Mouse (Mus musculus) liver, embryonic 14.5 days (tissue): ENCODE results near the gene Il17rd. TPM values are rescaled to one million over a fixed set of nuclear protein-coding genes. Genes with fewer than 3 reads are reported as not detected.

Experiments
- ATAC-seq: fragments of 200-750 bp; cut with Nextera tagmentation; 2 replicates; pipeline ENCODE4 v1.8.0; 2017; ENCODE audit warnings: moderate number of reproducible peaks, mild to moderate bottlenecking, moderate library complexity; ENCODE audit not compliant: insufficient read depth
- DNase-seq, 3 experiments: peaks; one replicate each; pipeline ENCODE4 v3.0.0-alpha.2; 2012 to 2013; ENCODE audit warnings: low read depth in 3 of 3, low spot score in 3 of 3
- H3K27ac ChIP-seq: fragments of 300-500 bp; sonication (generic); 2 replicates; pipeline ENCODE4 v1.5.1; 2014; ENCODE audit warnings: moderate library complexity, mild to moderate bottlenecking, control low read depth, inconsistent platforms
- H3K27me3 ChIP-seq: fragments of 300-500 bp; sonication (generic); 2 replicates; pipeline ENCODE4 v1.6.1; 2014; ENCODE audit warnings: mild to moderate bottlenecking, low read length, moderate library complexity; ENCODE audit not compliant: control insufficient read depth, insufficient read depth
- H3K36me3 ChIP-seq: fragments of 300-500 bp; sonication (generic); replicated peaks from 2 replicates; pipeline ENCODE4 v1.6.1; 2014; ENCODE audit warnings: low read depth; ENCODE audit not compliant: control insufficient read depth, insufficient read depth
- H3K4me1 ChIP-seq, 2 experiments: fragments of 200-500 bp in 1 of 2; fragments of 300-500 bp in 1 of 2; sonication (generic) in 1 of 2; replicated peaks; 2 replicates each; pipeline ENCODE4 v1.6.1; 2012 to 2014; ENCODE audit warnings: antibody characterized with exemption in 1 of 2, inconsistent platforms in 1 of 2, low read length in 1 of 2; ENCODE audit not compliant: control insufficient read depth in 2 of 2, insufficient read depth in 2 of 2
- H3K4me2 ChIP-seq: fragments of 300-500 bp; sonication (generic); 2 replicates; pipeline ENCODE4 v1.6.1; 2014; ENCODE audit warnings: low read depth, mild to moderate bottlenecking, control low read depth, moderate library complexity
- H3K4me3 ChIP-seq, 2 experiments: fragments of 200-500 bp in 1 of 2; fragments of 300-500 bp in 1 of 2; sonication (generic) in 1 of 2; 2 replicates each; pipeline ENCODE4 v1.5.1; 2012 to 2014; ENCODE audit warnings: low read depth in 2 of 2, low read length in 2 of 2, mild to moderate bottlenecking in 2 of 2, control low read depth in 1 of 2, inconsistent platforms in 1 of 2, moderate library complexity in 1 of 2; ENCODE audit not compliant: insufficient read depth in 1 of 2
- H3K9ac ChIP-seq: fragments of 300-500 bp; sonication (generic); replicated peaks from 2 replicates; pipeline ENCODE4 v1.6.1; 2014; ENCODE audit warnings: mild to moderate bottlenecking, control low read depth, moderate library complexity
- H3K9me3 ChIP-seq: fragments of 300-500 bp; sonication (generic); 2 replicates; pipeline ENCODE4 v1.6.1; 2016; ENCODE audit warnings: low read length, mixed read lengths; ENCODE audit not compliant: control insufficient read depth
- CTCF ChIP-seq: IDR thresholded peaks from 2 replicates; pipeline ENCODE4 v1.5.1; 2016; ENCODE audit warnings: antibody characterized with exemption, low read depth, control low read depth
- EP300 ChIP-seq: IDR thresholded peaks from 2 replicates; pipeline ENCODE4 v1.6.1; 2016; ENCODE audit warnings: antibody characterized with exemption, low read depth
- WGBS: fragments of 180-500 bp; shearing (Covaris S2); extraction: QIAGEN DNeasy Blood & Tissue Kit; methylation state at CpG from one replicate; pipeline ENCODE4 v1.1.7; 2014; ENCODE audit not compliant: insufficient replicate concordance; 5-methylcytosine and 5-hydroxymethylcytosine counted together
- polyA plus RNA-seq, 2 experiments: library from polyadenylated mRNA; depleted of rRNA in 1 of 2; stranded (reverse) in 1 of 2; unstranded in 1 of 2; fragments of >200 nt; fragmentation: Nextera tagmentation in 1 of 2; extraction: Ambion mirVana in 1 of 2; gene quantifications; 2 replicates each; pipeline versions ENCODE4 v1.2.1 to v1.2.3; 2012 to 2014

Gene Il17rd
- polyA plus RNA-seq, 2 experiments = 0.03 to 0.09 TPM

GRCm38 (mm10) chr14:27130031-27130430 is 91.3 kb downstream of the Il17rd start:
- H3K4me2 ChIP-seq = no peak overlapping the region
- H3K27ac ChIP-seq = no peak overlapping the region
- H3K4me1 ChIP-seq = no peaks in the 10 kb centered on the region
- DNase-seq (no peak), ATAC-seq (no peak)
- H3K9me3 ChIP-seq = no peaks in the 10 kb centered on the region
- WGBS = 74% methylated on average over 3 of the region's 3 CpGs
- H3K36me3 ChIP-seq = no peaks in the 10 kb centered on the region
- no peak overlapping the region for H3K9ac ChIP-seq
- H3K4me3 ChIP-seq = no peak overlapping the region
- no peak for TF ChIP-seq EP300
- no peaks in the 10 kb centered on the region for H3K27me3 ChIP-seq

GRCm38 (mm10) chr14:27130676-27131075 is 91.9 kb downstream of the Il17rd start:
- ATAC-seq (no peak), DNase-seq (no peak)
- TF ChIP-seq EP300 (no peak), CTCF (no peak)
- no peaks in the 10 kb centered on the region for H3K9me3 ChIP-seq
- H3K36me3 ChIP-seq = no peaks in the 10 kb centered on the region
- H3K27me3 ChIP-seq = no peaks in the 10 kb centered on the region
- no peak overlapping the region for H3K27ac ChIP-seq
- 36% methylated on average over 1 of the region's 1 CpGs for WGBS
- H3K4me3 ChIP-seq = no peak overlapping the region
- no peaks in the 10 kb centered on the region for H3K4me1 ChIP-seq
- no peak overlapping the region for H3K9ac ChIP-seq
- H3K4me2 ChIP-seq = no peak overlapping the region

GRCm38 (mm10) chr14:27131521-27131920 is 92.8 kb downstream of the Il17rd start:
- no peaks in the 10 kb centered on the region for H3K36me3 ChIP-seq
- no peak overlapping the region for H3K4me3 ChIP-seq
- ATAC-seq = no peak
- 41% methylated on average over 1 of the region's 1 CpGs for WGBS
- H3K4me1 ChIP-seq = no peaks in the 10 kb centered on the region
- no peak overlapping the region for H3K9ac ChIP-seq
- no peak for DNase-seq
- H3K9me3 ChIP-seq = no peaks in the 10 kb centered on the region
- no peak overlapping the region for H3K27ac ChIP-seq
- no peaks in the 10 kb centered on the region for H3K27me3 ChIP-seq
- no peak overlapping the region for H3K4me2 ChIP-seq
- no peak for TF ChIP-seq EP300
- no peak for TF ChIP-seq CTCF

GRCm38 (mm10) chr14:27138891-27139290 is 100.2 kb downstream of the Il17rd start:
- H3K27ac ChIP-seq = no peak overlapping the region
- ATAC-seq (no peak), DNase-seq (no peak)
- no peaks in the 10 kb centered on the region for H3K36me3 ChIP-seq
- TF ChIP-seq CTCF (no peak), EP300 (no peak)
- H3K4me2 ChIP-seq = no peak overlapping the region
- WGBS = 71% methylated on average over 9 of the region's 9 CpGs
- H3K4me3 ChIP-seq = no peak overlapping the region
- H3K9ac ChIP-seq = no peak overlapping the region
- no peaks in the 10 kb centered on the region for H3K9me3 ChIP-seq
- H3K27me3 ChIP-seq = no peaks in the 10 kb centered on the region
- no peaks in the 10 kb centered on the region for H3K4me1 ChIP-seq

- H3K27me3 ChIP-seq = no peaks in the 10 kb centered on the region
- H3K4me1 ChIP-seq = no peaks in the 10 kb centered on the region
- DNase-seq = no peak
- no peak overlapping the region for H3K4me2 ChIP-seq
- H3K27ac ChIP-seq = no peak overlapping the region
- TF ChIP-seq CTCF = no peak
- TF ChIP-seq EP300 = no peak
- H3K9ac ChIP-seq = no peak overlapping the region
- 47% methylated on average over 3 of the region's 3 CpGs for WGBS
- H3K9me3 ChIP-seq = no peaks in the 10 kb centered on the region
- no peaks in the 10 kb centered on the region for H3K36me3 ChIP-seq
- no peak for ATAC-seq
- no peak overlapping the region for H3K4me3 ChIP-seq
Observed at GRCm38 (mm10) chr14:27139968-27140367, 101.2 kb downstream of the Il17rd start.
